Mouse (Mus musculus) lung, embryonic 16.5 days (tissue): ENCODE results near the gene Nudcd3. TPM values are rescaled to one million over a fixed set of nuclear protein-coding genes. Genes with fewer than 3 reads are reported as not detected.

ENCODE experiments used
- ATAC-seq: fragments of 200-750 bp; cut with Nextera tagmentation; 2 replicates; pipeline ENCODE4 v1.8.0; 2017; ENCODE audit warnings: low read depth, mild to moderate bottlenecking, moderate library complexity
- H3K27ac ChIP-seq: fragments of 300-500 bp; sonication (generic); 2 replicates; pipeline ENCODE4 v1.5.1; 2014; ENCODE audit warnings: mild to moderate bottlenecking, control low read depth, low read length
- H3K27me3 ChIP-seq: fragments of 300-500 bp; sonication (generic); 2 replicates; pipeline ENCODE4 v1.6.1; 2014; ENCODE audit warnings: low read depth, low read length, mixed read lengths; ENCODE audit not compliant: control insufficient read depth, insufficient read depth
- H3K36me3 ChIP-seq: fragments of 300-500 bp; sonication (generic); 2 replicates; pipeline ENCODE4 v1.6.1; 2014; ENCODE audit warnings: low read length; ENCODE audit not compliant: control insufficient read depth, insufficient read depth
- H3K4me1 ChIP-seq: fragments of 300-500 bp; sonication (generic); replicated peaks from 2 replicates; pipeline ENCODE4 v1.6.1; 2014; ENCODE audit warnings: low read length, mixed read lengths; ENCODE audit not compliant: control insufficient read depth, insufficient read depth
- H3K4me2 ChIP-seq: fragments of 300-500 bp; sonication (generic); 2 replicates; pipeline ENCODE4 v1.6.1; 2014; ENCODE audit warnings: low read depth, low read length, control low read depth
- H3K4me3 ChIP-seq: fragments of 300-500 bp; sonication (generic); 2 replicates; pipeline ENCODE4 v1.5.1; 2014; ENCODE audit warnings: mild to moderate bottlenecking, low read length, control low read depth
- H3K9ac ChIP-seq: fragments of 300-500 bp; sonication (generic); 2 replicates; pipeline ENCODE4 v1.6.1; 2014; ENCODE audit warnings: low read length, control low read depth
- H3K9me3 ChIP-seq: fragments of 300-500 bp; sonication (generic); 2 replicates; pipeline ENCODE4 v1.6.1; 2016; ENCODE audit warnings: low read length; ENCODE audit not compliant: control insufficient read depth
- WGBS: fragments of 180-500 bp; shearing (Covaris S2); extraction: QIAGEN DNeasy Blood & Tissue Kit; methylation state at CpG from one replicate; pipeline ENCODE4 v1.1.7; 2014; 5-methylcytosine and 5-hydroxymethylcytosine counted together
- polyA plus RNA-seq: library from polyadenylated mRNA; unstranded; fragments of >200 nt; fragmentation: Nextera tagmentation; extraction: Ambion mirVana; gene quantifications from 2 replicates; pipeline ENCODE4 v1.2.1, GENCODE M21; 2015

The Nudcd3 gene
- polyA plus RNA-seq, 1 experiment from 2014 or later = 37.0 TPM

DNA sequence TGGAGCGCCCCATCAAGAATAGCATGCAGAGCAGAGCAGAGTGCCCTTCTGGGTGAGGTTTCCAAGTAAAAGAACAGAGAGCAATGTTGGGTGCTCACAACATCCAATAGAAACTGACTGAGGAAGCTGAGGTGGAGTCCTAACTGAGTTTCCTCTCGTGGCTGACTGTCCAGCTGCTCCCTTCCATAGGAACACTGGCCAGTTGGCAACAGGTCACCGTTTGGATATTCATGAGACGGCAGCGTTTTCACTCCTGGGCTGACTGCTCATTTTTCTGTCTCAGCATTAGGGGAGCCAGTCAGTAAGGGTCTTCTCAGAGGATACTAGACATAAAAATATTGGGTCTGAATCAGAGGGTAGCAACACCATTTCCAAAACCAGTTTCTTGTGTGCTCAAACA lies 43.6 kb downstream of the Nudcd3 start:
- no peaks in the 10 kb centered on the region for H3K9me3 ChIP-seq
- no peak for ATAC-seq
- H3K4me3 ChIP-seq = no peak overlapping the region
- H3K4me2 ChIP-seq = no peak overlapping the region
- H3K27me3 ChIP-seq = no peaks in the 10 kb centered on the region
- WGBS = 74% methylated on average over 5 of the region's 5 CpGs
- no peaks in the 10 kb centered on the region for H3K36me3 ChIP-seq
- no peak overlapping the region for H3K9ac ChIP-seq
- H3K4me1 ChIP-seq = no peaks in the 10 kb centered on the region
- H3K27ac ChIP-seq = no peak overlapping the region

DNA sequence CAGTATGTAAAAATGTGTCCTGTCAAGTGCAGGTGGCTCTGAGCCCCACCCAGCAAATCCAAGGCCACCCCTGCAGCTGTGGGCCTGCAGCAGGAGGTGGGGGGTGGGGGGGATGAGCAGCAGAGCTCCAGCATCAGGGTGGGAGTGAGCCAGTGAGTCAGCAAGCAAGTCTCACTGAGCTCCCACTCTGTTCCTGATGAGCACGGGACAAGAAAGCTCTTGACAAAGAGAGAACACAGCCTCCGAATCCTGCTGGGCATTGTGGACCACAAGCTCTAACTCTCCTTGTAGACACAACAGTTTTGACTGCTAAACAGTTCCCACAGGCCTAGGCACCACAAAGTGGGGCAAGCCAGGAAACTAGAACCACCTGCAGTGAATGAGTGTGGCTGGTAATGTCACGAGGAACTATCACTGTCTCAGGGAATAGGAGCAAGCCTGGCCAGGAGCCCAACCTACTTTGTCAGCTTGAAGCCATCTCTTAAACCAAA lies 46.0 kb downstream of the Nudcd3 start:
- Histone ChIP-seq H3K36me3 (peaks cover 10% of the 10 kb centered on the region), H3K9me3 (no peaks in the 10 kb centered on the region), H3K27me3 (no peaks in the 10 kb centered on the region), H3K27ac (no peak overlapping the region), H3K4me2 (no peak overlapping the region), H3K4me1 (no peaks in the 10 kb centered on the region), H3K9ac (no peak overlapping the region), H3K4me3 (no peak overlapping the region)
- ATAC-seq = no peak
- 61% methylated on average over 3 of the region's 3 CpGs for WGBS

DNA sequence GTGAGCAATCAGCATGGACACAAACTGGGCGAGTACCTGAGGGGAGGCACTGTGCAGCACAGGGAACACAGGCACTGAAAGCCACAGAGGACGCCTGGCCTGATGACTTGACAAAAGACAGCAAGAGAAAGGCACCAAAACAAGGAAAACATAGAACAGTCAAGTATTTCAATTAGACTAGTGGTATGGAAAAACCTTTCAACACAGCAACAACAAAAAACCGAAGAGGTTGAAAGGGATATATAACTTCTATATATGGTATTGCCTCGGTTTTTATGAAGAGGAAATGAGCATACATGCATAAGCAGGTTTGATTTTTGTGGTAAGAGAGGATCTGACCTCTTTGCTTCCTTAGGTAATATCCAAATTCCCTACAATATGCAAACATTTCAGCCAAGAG lies 47.4 kb downstream of the Nudcd3 start:
- Histone ChIP-seq H3K9ac (no peak overlapping the region), H3K27ac (no peak overlapping the region), H3K36me3 (peaks cover 16% of the 10 kb centered on the region), H3K9me3 (no peaks in the 10 kb centered on the region), H3K4me2 (no peak overlapping the region), H3K4me1 (no peaks in the 10 kb centered on the region), H3K27me3 (no peaks in the 10 kb centered on the region), H3K4me3 (no peak overlapping the region)
- no peak for ATAC-seq
- 83% methylated on average over 4 of the region's 4 CpGs for WGBS

DNA sequence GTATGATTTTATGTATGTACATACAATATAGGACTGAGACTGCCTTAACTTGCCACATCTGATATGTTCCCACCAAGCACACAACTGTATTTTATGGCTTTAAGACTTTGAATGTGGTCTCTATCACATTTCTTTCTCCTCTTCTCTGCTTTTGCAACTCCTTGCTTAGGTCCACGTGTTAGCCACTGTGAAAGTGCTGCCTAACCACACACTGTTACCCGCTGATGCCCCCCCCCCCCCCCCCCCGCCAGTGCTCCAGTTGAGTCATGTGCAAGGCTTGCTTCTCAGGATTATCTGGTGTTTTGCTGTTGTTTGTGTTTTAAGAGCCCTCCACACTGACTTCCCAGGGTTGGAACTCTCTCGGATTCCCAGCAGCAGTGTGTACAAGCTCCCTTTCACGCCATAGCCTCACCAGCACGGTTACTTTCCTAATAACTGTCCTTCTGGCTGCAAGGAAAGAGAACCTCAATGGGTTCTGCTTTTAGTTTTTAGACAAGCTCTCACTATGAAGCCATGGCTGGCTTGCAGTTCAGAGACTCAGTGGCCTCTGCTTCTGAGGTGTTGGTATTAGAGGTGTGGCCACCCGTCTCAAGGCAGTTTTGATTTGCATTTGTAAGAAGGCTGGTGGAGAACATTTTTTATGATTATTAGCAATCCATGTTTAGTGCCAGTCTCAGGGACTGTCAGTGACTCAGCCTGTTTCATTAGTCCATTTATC lies 61.8 kb downstream of the Nudcd3 start:
- Histone ChIP-seq H3K4me3 (no peak overlapping the region), H3K9ac (no peak overlapping the region), H3K36me3 (no peaks in the 10 kb centered on the region), H3K4me2 (no peak overlapping the region), H3K27ac (no peak overlapping the region), H3K9me3 (no peaks in the 10 kb centered on the region), H3K27me3 (no peaks in the 10 kb centered on the region), H3K4me1 (no peaks in the 10 kb centered on the region)
- no peak for ATAC-seq
- WGBS = 86% methylated on average over 5 of the region's 7 CpGs

DNA sequence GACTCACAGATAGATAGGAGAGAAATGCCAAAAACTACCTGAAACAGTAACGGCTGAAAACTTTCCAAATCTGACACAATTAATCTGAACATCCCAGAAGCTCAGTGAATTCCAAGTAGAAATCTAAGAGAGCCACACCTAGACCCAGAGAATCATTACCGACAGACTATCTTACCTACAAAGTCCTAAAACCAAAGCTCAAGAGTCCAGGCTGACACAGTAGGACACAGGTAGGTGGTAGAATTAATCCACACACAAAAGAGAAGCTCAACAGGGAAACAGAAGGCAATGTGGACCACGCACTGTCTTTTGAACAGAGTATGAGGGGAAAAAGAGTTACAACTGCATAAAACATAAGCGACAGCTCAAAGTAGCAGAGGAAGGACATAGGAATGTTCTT lies 67.3 kb downstream of the Nudcd3 start:
- H3K27ac ChIP-seq = no peak overlapping the region
- H3K9ac ChIP-seq = no peak overlapping the region
- WGBS = 96% methylated on average over 4 of the region's 4 CpGs
- H3K36me3 ChIP-seq = no peaks in the 10 kb centered on the region
- ATAC-seq = no peak
- H3K9me3 ChIP-seq = no peaks in the 10 kb centered on the region
- no peak overlapping the region for H3K4me2 ChIP-seq
- no peaks in the 10 kb centered on the region for H3K27me3 ChIP-seq
- H3K4me1 ChIP-seq = no peaks in the 10 kb centered on the region
- no peak overlapping the region for H3K4me3 ChIP-seq

DNA sequence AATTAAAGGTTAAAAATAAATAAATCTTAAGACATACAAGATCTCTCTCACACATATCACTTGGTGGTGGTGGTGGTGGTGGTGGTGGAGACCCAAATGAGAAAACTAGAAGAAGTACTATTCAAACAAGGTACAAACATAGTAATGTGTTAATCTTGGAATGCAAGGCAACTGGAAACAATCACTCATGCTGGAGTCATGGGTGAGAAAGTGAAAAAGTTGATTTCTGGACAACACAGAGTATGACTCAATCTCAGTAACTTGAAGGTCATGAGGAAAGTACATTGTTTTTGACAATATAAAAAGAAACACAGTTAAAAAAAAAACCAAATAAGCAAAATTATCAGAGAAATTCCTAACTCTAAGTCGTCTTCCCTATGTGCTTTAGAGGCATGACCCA lies 69.6 kb downstream of the Nudcd3 start:
- WGBS = 80% methylated on average over 1 of the region's 1 CpGs
- ATAC-seq = no peak
- H3K27me3 ChIP-seq = no peaks in the 10 kb centered on the region
- no peak overlapping the region for H3K27ac ChIP-seq
- H3K4me3 ChIP-seq = no peak overlapping the region
- no peaks in the 10 kb centered on the region for H3K36me3 ChIP-seq
- no peak overlapping the region for H3K9ac ChIP-seq
- H3K4me1 ChIP-seq = no peaks in the 10 kb centered on the region
- no peaks in the 10 kb centered on the region for H3K9me3 ChIP-seq
- H3K4me2 ChIP-seq = no peak overlapping the region

DNA sequence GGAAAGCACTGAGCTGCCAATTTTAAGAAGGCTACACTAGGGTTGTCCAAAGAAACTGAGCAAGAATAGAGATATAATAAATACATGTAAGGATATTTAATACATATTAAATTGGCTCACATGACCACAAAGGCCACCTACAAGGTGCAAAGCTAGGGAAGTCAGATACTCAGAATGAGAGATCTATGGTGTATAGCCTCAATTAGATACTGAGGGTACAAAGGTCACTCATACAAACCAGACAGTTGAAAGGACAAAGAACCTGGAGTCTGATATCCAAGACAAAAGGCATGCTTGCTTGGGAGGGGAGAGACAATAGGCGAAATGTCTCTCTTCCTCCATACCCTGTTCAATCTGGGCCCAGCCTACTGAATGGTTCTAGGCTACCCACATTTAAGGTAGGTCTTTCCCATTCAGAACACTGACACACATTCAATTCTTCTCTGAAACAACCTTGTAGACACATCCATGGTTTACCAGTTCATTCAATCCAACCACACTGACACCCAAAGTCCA lies 76.6 kb downstream of the Nudcd3 start:
- Histone ChIP-seq H3K9me3 (no peaks in the 10 kb centered on the region), H3K27me3 (no peaks in the 10 kb centered on the region), H3K4me1 (no peaks in the 10 kb centered on the region), H3K27ac (no peak overlapping the region), H3K36me3 (peaks cover 2% of the 10 kb centered on the region; the same call in 1 of the 2 replicates), H3K4me2 (no peak overlapping the region), H3K9ac (no peak overlapping the region), H3K4me3 (no peak overlapping the region)
- WGBS = 83% methylated on average over 1 of the region's 1 CpGs
- ATAC-seq = no peak

DNA sequence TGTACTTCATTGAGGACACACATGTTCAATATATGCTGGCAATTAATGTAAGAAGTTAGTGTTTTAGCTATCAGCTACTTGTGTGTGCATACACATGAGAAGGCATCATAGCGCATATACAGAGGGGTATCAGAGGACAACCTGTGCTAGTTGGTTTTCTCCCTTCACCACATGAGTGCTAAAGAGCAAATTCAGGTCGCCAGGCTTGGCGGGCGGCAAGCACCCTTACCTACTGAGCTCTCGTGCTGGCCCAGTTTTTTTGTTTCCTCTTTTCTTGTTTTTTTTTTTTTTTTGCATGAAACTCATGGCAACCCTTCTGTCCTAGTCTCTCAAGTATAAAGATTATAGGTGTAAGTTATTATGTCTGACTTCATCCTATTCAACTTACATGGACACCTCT lies 77.6 kb downstream of the Nudcd3 start:
- Histone ChIP-seq H3K4me3 (no peak overlapping the region), H3K27ac (no peak overlapping the region), H3K36me3 (peaks cover 4% of the 10 kb centered on the region; the same call in 1 of the 2 replicates), H3K9ac (no peak overlapping the region), H3K27me3 (no peaks in the 10 kb centered on the region), H3K4me1 (no peaks in the 10 kb centered on the region), H3K9me3 (no peaks in the 10 kb centered on the region), H3K4me2 (no peak overlapping the region)
- ATAC-seq = no peak
- 93% methylated on average over 5 of the region's 5 CpGs for WGBS

DNA sequence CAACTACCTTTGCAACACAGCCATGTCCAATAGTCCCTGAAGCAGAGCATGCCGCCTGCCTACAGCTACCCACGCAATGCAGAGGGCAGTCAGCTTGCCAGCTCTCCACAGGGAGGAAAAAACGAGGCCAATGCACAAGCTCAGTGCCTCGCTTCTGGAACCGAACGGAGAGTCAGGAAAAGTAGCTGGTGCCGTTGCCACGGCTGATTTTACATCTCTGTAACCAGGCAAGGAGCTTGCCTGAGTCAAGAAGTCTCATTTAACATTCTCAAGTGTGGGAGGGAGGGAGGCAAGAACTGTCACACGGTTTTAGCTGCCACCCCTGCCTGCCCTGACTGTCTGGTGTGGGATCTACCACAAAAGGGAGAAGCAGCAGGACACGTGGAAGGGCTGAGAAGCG lies 79.6 kb downstream of the Nudcd3 start:
- no peak for ATAC-seq
- 81% methylated on average over 11 of the region's 11 CpGs for WGBS

More for the DNA sequence above, 79.6 kb downstream of the Nudcd3 start:
- H3K4me2 ChIP-seq = no peak overlapping the region
- H3K36me3 ChIP-seq = peaks cover 4% of the 10 kb centered on the region; the same call in 1 of the 2 replicates
- no peak overlapping the region for H3K4me3 ChIP-seq
- no peak overlapping the region for H3K9ac ChIP-seq
- no peaks in the 10 kb centered on the region for H3K27me3 ChIP-seq
- no peaks in the 10 kb centered on the region for H3K4me1 ChIP-seq
- H3K27ac ChIP-seq = no peak overlapping the region
- no peaks in the 10 kb centered on the region for H3K9me3 ChIP-seq
